Mouse (Mus musculus) hindbrain, embryonic 11.5 days (tissue): ENCODE results near the gene Gm5485. TPM values are rescaled to one million over a fixed set of nuclear protein-coding genes. Genes with fewer than 3 reads are reported as not detected.

Source experiments
- ATAC-seq: fragments of 200-750 bp; cut with Nextera tagmentation; 2 replicates; pipeline ENCODE4 v1.8.0; 2017; ENCODE audit warnings: mild to moderate bottlenecking, moderate TSS enrichment, moderate library complexity; ENCODE audit not compliant: low FRiP score
- DNase-seq: peaks from one replicate; pipeline ENCODE4 v3.0.0-alpha.2; 2015; ENCODE audit warnings: low spot score
- H3K27ac ChIP-seq: fragments of 300-500 bp; sonication (generic); 2 replicates; pipeline ENCODE4 v1.5.1; 2014; ENCODE audit warnings: mild to moderate bottlenecking, low read depth, low read length
- H3K27me3 ChIP-seq: fragments of 300-500 bp; sonication (generic); 2 replicates; pipeline ENCODE4 v1.6.1; 2014; ENCODE audit warnings: mild to moderate bottlenecking, low read length, moderate library complexity, mixed read lengths; ENCODE audit not compliant: control insufficient read depth, insufficient read depth
- H3K36me3 ChIP-seq: fragments of 300-500 bp; sonication (generic); 2 replicates; pipeline ENCODE4 v1.6.1; 2014; ENCODE audit warnings: mild to moderate bottlenecking, low read length, moderate library complexity, mixed read lengths; ENCODE audit not compliant: control insufficient read depth, insufficient read depth
- H3K4me1 ChIP-seq: fragments of 300-500 bp; sonication (generic); replicated peaks from 2 replicates; pipeline ENCODE4 v1.6.1; 2014; ENCODE audit warnings: low read length, mixed read lengths; ENCODE audit not compliant: control insufficient read depth, insufficient read depth
- H3K4me2 ChIP-seq: fragments of 300-500 bp; sonication (generic); replicated peaks from 2 replicates; pipeline ENCODE4 v1.6.1; 2014; ENCODE audit warnings: mild to moderate bottlenecking, low read depth, low read length
- H3K4me3 ChIP-seq: fragments of 300-500 bp; sonication (generic); 2 replicates; pipeline ENCODE4 v1.5.1; 2014; ENCODE audit warnings: low read depth, low read length
- H3K9ac ChIP-seq: fragments of 300-500 bp; sonication (generic); 2 replicates; pipeline ENCODE4 v1.6.1; 2014; ENCODE audit warnings: low read depth, low read length
- H3K9me3 ChIP-seq: fragments of 300-500 bp; sonication (generic); 2 replicates; pipeline ENCODE4 v1.6.1; 2016; ENCODE audit warnings: low read length; ENCODE audit not compliant: control insufficient read depth
- WGBS: fragments of 180-500 bp; shearing (Covaris S2); extraction: QIAGEN DNeasy Blood & Tissue Kit; methylation state at CpG from one replicate; pipeline ENCODE4 v1.1.7; 2014; 5-methylcytosine and 5-hydroxymethylcytosine counted together
- polyA plus RNA-seq: library from polyadenylated mRNA; unstranded; fragments of >200 nt; fragmentation: Nextera tagmentation; extraction: Ambion mirVana; gene quantifications from 2 replicates; pipeline ENCODE4 v1.2.1, GENCODE M21; 2014

Gm5485 gene
- polyA plus RNA-seq: not detected in 2 replicates

DNA sequence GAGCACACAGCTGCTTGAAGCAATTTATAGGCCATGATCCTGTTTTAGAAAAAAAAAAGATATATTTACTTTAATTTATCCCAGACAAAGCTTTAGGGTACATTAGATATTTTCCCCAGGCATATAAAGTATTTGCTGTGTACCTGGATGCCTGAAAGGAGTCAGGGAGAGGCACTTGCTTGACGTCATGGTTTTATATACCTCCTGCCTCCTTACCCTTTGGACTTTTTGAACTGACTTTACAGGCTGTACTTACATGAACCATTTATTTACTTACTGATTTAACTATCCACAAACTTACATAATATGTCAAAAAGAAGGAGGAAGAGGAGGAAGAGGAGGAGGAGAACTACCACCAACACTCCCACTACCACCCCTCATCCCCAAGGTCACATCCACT, at the start of gene Gm5485:
Gene Gm5485 (minus strand): TSS at position 171 of the 400 bp plus-strand sequence.
- no peak within 1 kb of the TSS for H3K9ac ChIP-seq
- no peak within 1 kb of the TSS for H3K27ac ChIP-seq
- ATAC-seq: no peak
- H3K9me3 ChIP-seq: no peaks in the 10 kb centered on the region
- no peaks in the 10 kb centered on the region for H3K4me1 ChIP-seq
- H3K36me3 ChIP-seq: no peaks in the 10 kb centered on the region
- DNase-seq: no peak
- no peak within 1 kb of the TSS for H3K4me3 ChIP-seq
- H3K4me2 ChIP-seq: no peak within 1 kb of the TSS
- H3K27me3 ChIP-seq: no peaks in the 10 kb centered on the region
- WGBS: 96% methylated on average over 1 of the region's 1 CpGs

DNA sequence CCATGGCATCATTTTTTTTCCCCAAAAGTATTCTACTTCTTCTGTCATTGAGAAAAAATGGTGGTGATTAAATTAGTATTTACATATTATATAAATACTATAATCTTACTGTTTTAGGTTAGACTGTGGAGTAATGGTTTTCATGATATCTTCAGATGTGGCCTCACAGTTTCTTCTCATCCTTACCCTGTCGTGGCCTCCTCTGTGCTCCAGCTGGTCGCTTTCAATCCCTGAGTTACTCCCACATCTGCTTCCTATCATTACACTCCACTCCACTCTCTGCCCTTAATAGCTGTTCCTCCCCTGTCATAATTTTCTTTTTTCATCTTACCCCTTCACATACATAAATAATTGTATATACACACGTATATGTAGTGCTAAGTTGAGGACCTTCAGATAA, 41.0 kb upstream of the Gm5485 start:
- DNase-seq: no peak

DNA sequence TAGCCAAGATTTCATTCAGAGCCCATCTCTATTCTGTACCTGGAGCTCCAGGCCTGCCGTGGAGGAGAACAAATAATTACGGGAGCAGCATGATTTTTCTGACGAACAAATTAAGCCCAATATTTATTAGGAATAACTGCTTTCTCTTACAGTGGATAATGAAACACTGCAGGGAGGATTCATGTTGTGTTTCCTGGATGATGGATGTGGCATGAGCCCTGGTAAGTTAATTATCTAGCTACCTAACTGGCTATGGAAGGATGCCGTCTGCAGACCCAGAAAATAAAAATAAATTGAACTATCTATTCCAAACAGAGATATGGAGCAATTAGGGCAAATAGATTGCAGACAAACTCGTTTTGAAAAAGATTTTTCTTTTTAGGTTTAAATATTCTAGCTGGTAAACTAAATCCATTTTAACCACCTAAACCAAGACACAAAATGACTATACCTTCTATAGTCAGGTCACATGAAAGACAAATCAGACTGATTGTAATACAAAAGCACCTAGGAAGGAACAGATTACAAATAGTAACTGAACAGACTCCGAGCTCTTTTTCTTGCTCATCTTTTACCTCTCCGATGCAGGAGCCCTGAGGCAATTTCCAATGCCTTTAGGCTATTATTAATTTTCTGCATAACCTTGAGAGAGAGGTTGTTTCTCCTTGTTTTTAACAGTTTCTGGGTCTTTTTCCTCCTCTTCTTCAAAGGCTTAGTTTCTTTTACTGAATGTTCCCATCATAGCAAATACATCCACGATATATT, 34.1 kb upstream of the Gm5485 start:
- DNase-seq: no peak
- H3K4me1 ChIP-seq: no peaks in the 10 kb centered on the region
- ATAC-seq: no peak
- H3K27ac ChIP-seq: no peak overlapping the region
- H3K4me3 ChIP-seq: no peak overlapping the region
- no peaks in the 10 kb centered on the region for H3K9me3 ChIP-seq
- no peak overlapping the region for H3K4me2 ChIP-seq
- H3K36me3 ChIP-seq: no peaks in the 10 kb centered on the region
- H3K9ac ChIP-seq: no peak overlapping the region
- 70% methylated on average over 8 of the region's 8 CpGs for WGBS
- no peaks in the 10 kb centered on the region for H3K27me3 ChIP-seq

More for the DNA sequence above, 41.0 kb upstream of the Gm5485 start:
- Histone ChIP-seq H3K4me2 (no peak overlapping the region), H3K27ac (no peak overlapping the region), H3K36me3 (no peaks in the 10 kb centered on the region), H3K4me1 (no peaks in the 10 kb centered on the region), H3K9ac (no peak overlapping the region), H3K27me3 (no peaks in the 10 kb centered on the region), H3K4me3 (no peak overlapping the region), H3K9me3 (no peaks in the 10 kb centered on the region)
- no peak for ATAC-seq
- 72% methylated on average over 3 of the region's 3 CpGs for WGBS

DNA sequence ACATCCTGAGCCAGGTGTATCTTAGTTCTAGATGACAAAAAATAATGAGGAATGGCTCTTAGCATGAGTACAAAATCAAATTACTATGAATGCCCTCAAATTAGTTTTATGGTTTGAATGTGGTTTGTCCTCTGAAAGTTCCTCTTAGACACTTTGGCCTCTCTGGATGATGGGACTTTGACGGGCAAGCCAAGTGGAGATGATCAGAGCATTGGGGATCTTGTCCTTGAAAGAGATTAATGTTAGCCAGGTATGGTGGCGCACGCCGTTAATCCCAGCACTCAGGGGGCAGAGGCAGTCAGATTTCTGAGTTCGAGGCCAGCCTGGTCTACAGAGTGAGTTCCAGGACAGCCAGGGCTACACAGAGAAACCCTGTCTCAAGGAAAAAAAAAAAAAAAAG, 32.4 kb upstream of the Gm5485 start:
- H3K4me3 ChIP-seq: no peak overlapping the region
- H3K4me2 ChIP-seq: no peak overlapping the region
- H3K36me3 ChIP-seq: no peaks in the 10 kb centered on the region
- H3K4me1 ChIP-seq: no peaks in the 10 kb centered on the region
- H3K9me3 ChIP-seq: no peaks in the 10 kb centered on the region
- H3K27ac ChIP-seq: no peak overlapping the region
- DNase-seq: no peak
- 84% methylated on average over 5 of the region's 5 CpGs for WGBS
- no peak overlapping the region for H3K9ac ChIP-seq
- H3K27me3 ChIP-seq: no peaks in the 10 kb centered on the region
- no peak for ATAC-seq

DNA sequence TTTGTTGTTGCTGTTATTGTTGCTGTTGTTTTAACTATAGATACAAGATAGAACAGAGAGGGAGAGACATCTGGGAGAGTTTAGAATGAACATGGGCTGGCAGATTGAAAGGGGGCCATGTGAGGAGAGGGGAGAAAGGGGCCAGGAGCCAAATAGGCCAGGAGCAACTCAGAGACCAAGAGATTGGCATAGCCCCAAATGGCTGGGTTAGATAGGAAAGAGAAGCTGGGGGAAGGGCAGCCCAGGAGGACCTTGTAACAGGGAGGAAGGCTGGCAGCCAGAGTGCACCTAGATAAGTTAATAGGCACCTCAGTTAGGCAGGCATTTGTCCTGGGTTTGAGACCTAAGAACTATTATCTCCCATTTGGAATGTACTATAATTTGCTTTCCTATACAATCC, 25.3 kb upstream of the Gm5485 start:
- Histone ChIP-seq H3K27ac (no peak overlapping the region), H3K27me3 (no peaks in the 10 kb centered on the region), H3K9ac (no peak overlapping the region), H3K36me3 (no peaks in the 10 kb centered on the region), H3K4me3 (no peak overlapping the region), H3K4me2 (no peak overlapping the region), H3K9me3 (no peaks in the 10 kb centered on the region), H3K4me1 (no peaks in the 10 kb centered on the region)
- ATAC-seq (no peak), DNase-seq (no peak)

DNA sequence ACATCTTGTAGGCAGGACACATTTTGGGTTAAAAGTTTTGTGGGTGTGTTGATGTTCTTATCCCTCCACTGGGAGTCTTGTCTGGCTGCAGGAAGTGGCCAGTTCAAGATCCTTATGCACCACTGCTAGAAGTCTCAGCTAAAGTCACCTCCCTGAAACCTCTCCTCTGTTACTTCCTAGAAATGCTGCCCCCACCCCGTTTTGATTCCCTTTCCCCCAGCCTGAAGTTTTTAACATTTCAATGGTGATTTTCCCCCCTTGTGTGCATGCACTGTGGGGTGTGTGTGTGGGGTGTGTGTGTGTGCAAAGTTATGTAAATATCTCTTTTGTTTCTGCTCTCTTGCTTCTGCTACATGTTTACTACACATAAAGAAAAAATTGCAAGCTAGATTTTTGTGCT, 23.2 kb upstream of the Gm5485 start:
- H3K4me2 ChIP-seq: no peak overlapping the region
- ATAC-seq: no peak
- H3K9ac ChIP-seq: no peak overlapping the region
- 7% methylated on average over 1 of the region's 1 CpGs for WGBS
- H3K9me3 ChIP-seq: no peaks in the 10 kb centered on the region
- H3K4me1 ChIP-seq: no peaks in the 10 kb centered on the region
- H3K27ac ChIP-seq: no peak overlapping the region
- no peaks in the 10 kb centered on the region for H3K36me3 ChIP-seq
- no peaks in the 10 kb centered on the region for H3K27me3 ChIP-seq
- no peak overlapping the region for H3K4me3 ChIP-seq
- no peak for DNase-seq

DNA sequence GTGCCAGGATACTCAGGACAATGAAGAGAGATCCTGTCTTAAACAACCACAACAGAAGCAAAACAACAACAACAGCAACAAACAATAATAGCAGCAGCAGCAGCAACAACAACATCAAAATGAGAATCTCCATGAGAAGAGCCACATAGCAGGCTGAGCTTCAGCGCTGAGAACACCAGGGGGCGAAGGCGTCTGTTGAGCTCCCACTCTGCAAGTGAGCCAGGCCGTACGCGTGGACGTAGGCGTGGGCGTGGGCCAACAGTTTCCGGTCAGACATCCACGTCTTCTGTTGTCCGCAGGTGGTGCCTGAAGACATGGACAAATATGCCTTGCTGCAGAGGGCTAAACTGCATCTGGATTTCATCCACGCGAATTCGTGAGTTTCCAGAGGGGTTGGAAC, 18.8 kb upstream of the Gm5485 start, which contains the start of gene Morc1:
Gene Morc1 (plus strand): TSS at position 211 of the 400 bp plus-strand sequence.
- Histone ChIP-seq H3K36me3 (no peaks in the 10 kb centered on the region), H3K4me2 (no peak within 1 kb of the TSS), H3K27ac (no peak within 1 kb of the TSS), H3K9ac (no peak within 1 kb of the TSS), H3K4me1 (no peaks in the 10 kb centered on the region), H3K9me3 (no peaks in the 10 kb centered on the region), H3K27me3 (no peaks in the 10 kb centered on the region), H3K4me3 (no peak within 1 kb of the TSS)
- ATAC-seq (no peak), DNase-seq (no peak)
- 90% methylated on average over 15 of the region's 15 CpGs for WGBS

DNA sequence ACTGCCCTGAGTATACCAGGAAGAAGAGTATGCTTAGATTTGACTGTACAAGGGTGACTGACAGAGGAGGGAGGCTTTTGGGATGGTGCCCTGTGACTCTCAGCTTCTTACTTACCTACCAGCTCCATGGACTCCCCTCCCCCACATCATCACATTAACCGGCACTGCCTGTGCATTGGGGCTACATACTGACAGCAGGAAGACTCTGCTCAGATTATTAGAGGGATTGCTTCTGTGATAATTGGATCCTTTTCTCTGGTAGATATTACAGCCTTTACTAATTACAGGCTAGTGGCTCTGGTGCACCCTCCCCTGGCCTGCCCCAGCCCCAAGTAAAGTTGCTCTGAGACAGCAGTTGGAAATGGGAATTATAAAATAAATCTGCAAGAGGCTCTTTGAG, 17.2 kb upstream of the Gm5485 start:
- Histone ChIP-seq H3K36me3 (no peaks in the 10 kb centered on the region), H3K4me1 (no peaks in the 10 kb centered on the region), H3K4me3 (no peak overlapping the region), H3K27me3 (no peaks in the 10 kb centered on the region), H3K27ac (no peak overlapping the region), H3K9ac (no peak overlapping the region), H3K4me2 (no peak overlapping the region), H3K9me3 (no peaks in the 10 kb centered on the region)
- 82% methylated on average over 1 of the region's 1 CpGs for WGBS
- ATAC-seq (no peak), DNase-seq (no peak)

DNA sequence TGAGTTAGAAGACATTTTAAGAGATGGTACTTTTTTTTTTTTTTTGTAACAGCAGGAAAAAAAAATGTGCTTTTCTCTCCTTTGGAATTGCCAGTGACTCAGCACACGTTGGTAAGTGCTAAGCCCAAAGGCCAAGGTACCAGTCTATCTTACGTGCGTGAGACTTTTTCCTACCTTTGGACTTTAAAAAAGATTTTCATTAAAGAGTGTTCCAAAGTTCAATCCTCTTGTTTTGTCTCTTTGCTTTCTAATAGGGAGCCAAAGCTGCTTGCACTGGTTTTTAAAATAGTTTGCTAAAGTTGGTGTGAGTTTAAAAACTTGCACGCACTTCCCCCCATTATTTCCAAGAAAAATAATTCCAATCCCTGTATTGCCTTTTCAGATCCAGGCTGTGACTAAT, 11.9 kb upstream of the Gm5485 start:
- ATAC-seq (no peak), DNase-seq (no peak)
- H3K36me3 ChIP-seq: no peaks in the 10 kb centered on the region
- H3K27ac ChIP-seq: no peak overlapping the region
- H3K4me3 ChIP-seq: no peak overlapping the region
- H3K9me3 ChIP-seq: no peaks in the 10 kb centered on the region
- H3K27me3 ChIP-seq: no peaks in the 10 kb centered on the region
- no peaks in the 10 kb centered on the region for H3K4me1 ChIP-seq
- H3K9ac ChIP-seq: no peak overlapping the region
- no peak overlapping the region for H3K4me2 ChIP-seq
- 81% methylated on average over 4 of the region's 4 CpGs for WGBS
